Mouse (Mus musculus) 416B (cell line): ENCODE data around the gene Plp2.

Experiments
- DNase-seq: peaks from one replicate; pipeline ENCODE4 v3.0.0; 2011; ENCODE audit warnings: low read depth

Plp2 gene

DNA sequence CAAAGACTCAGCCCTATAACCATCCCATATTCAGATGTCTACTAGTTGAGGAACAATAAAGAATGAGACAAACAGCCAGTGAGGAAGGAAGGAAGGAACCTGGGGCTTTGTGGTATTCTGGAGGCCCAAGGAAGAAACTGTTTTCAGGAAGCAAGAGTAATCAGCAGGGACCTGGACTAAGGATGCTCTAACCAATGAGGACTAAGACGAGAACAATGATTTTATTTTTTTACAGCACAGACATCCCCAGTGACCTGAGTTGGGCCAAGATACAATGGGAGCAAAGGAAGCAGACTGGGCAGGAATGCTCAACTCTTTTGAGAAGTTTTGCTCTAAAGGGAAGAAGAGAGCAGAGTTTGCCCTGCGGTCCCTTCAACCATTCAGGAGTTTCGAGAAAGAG, 8.3 kb downstream of the Plp2 start:
- no peak for DNase-seq

DNA sequence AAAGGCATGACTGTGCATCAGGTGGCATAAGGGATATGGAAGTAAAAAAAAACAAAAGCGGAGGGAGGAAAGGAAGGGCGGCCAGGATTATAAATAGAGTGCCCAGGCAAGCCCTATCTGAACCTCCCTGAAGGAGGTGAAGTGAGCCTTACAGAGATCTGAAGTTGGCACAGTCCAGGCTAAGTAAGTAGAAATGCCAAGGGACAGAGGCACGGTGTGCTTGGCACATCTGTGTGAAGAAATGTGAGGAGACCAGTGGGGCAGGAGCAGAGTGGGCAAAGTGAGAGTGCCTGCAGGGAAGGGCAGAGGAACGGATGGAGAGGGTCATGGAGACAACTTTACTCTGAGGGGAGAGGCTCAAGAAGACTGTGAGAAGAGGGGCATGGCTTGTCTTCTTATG, 10.1 kb downstream of the Plp2 start:
- DNase-seq, result no peak

GRCm38 (mm10) chrX:7658785-7659589, 12.2 kb downstream of the Plp2 start:
- no peak for DNase-seq

GRCm38 (mm10) chrX:7658031-7658784, 13.0 kb downstream of the Plp2 start:
- no peak for DNase-seq

- no peak for DNase-seq
Observed at GRCm38 (mm10) chrX:7657221-7657639, 14.0 kb downstream of the Plp2 start, which contains the start of gene Prickle3. TSS of gene Prickle3 (plus strand) at chrX:7657260.

DNA sequence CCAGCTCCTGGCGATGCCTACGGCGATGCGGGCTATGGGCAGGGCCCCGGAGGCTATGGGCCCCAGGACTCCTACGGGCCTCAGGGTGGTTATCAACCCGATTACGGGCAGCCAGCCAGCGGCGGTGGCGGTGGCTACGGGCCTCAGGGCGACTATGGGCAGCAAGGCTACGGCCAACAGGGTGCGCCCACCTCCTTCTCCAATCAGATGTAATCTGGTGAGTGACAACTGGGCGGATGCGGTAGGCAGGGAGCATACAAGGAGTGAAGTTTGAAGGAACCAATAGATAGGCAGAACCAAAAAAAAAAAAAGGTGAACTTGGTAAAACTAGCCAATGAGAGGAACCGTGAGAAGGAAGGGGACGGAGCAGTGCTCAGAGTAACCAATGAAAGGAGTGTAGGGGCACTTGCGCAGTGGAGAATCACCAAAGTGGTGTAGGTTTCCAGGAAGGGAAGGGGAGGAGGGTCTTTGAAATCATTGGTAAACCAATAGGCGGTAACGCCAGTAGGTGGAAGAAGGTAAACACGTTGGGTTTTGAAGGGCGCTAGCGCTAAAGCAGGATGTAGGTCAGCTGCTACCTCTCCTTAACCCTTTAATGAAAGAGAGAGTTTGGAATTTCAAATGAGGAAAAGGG, 22.4 kb downstream of the Plp2 start:
- peak; percentile 98 for DNase-seq

- peak; percentile 88 for DNase-seq
Observed at GRCm38 (mm10) chrX:7645349-7645748, 25.8 kb downstream of the Plp2 start.

DNA sequence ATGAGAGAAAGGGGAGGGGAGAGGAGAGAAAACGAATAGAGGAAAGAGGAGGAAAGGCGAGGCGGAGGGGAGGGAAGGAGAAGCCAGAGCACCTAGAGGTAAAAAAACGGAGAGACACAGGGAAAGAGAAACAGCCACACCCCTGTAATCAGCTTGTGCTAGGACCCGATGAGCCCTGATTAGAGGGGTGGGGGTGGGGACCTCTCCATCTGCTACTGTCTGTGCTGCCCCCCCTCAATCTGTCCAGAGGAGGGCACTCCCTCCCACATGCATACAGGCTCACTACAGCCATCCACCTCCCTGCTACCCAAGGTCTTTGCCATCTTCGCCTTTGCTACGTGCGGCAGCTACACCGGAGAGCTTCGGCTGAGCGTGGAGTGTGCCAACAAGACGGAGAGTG, 30.4 kb downstream of the Plp2 start:
- no peak for DNase-seq

DNA sequence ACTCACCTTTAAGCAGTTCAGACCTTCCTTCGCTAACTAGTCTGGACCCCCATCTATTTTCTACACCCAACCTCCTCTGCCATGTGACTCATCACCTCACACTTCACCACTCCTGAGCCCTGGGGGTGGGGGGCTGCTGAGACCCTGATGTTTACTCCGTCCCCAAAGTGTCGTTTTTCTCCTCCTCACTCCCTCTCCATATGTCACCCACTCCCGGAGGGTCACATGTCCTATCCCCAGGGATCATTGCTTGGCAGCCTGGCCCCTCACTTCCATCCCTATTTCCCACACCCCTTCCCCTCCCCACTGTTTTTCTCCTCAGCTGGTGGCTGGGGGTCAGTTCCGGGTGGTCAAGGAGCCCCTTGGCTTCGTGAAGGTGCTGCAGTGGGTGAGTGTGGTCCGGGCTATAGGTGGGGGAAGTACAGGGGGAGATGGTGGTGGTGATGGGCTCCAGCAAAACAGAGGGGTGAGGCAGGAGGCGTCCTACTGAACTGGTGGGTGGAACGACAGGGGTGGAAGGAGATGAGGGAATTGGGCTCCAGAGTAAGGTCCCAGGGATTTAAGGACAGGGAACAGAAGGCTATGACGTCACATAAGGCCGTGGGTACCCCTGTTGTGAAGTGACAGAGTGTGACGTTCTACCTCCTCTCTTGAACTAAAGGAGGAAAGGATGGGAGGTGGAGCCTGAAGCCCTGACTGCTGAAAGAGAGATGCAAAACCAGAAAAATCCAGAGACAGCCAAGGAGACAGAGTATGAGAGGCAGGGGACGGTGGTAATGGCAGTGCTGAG, 31.5 kb downstream of the Plp2 start:
- DNase-seq, result no peak

DNA sequence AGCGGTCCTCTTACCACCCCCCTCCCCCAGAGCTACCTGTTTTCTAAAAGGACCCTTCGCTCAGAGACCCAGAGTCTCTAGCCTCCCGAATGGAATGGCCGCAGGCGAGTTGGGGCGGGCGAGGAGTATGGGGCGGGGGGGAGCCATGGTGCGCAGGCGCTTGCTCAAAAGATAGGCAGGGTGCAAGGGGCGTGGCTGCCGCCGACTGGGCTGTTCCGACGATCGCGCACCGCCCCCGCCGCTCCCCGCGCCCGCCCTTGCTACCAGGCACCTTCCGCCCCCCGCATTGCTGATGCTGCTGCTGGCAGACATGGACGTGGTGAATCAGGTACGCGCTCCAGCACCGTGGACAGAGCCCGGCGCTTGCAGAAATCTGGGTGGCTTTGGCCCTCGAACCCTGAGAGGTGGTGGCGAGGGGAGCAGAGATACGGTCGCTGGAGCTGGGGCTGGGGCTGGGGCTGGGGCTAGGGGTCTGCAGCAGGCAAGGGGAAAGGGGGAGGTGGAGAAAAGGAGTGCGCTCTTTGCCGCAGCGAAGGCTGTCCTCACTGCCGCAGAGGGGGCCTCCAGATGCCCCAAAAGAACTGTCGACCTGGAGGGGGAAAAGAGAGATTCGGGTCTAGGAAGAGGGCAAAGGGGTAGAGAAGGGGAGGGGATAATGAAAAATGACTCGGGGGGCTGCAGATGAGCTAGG, 32.6 kb downstream of the Plp2 start, which contains the start of gene Syp:
Gene Syp, plus strand, starts transcription at position 71 of the 691 bp plus-strand sequence.
- DNase-seq, result no peak

DNA sequence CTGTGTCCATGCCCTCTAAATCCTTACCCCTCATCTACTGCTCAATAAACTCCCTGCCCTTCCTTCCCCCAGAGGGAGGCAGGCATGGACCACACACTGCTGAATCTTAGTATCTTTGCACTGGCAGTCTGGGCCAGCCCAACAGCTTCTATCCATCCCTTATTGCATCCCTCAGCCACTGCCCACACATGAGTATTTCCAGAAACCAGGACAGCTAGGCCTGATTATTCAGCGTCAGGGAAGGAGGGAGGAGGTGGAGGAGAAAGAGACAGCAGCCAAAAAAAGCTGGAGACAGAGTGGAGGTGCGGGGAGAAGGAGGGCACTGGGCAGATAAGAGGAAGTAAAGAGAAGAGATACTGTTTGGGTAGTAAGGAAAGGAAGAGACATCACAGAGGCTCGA, 36.1 kb downstream of the Plp2 start:
- no peak for DNase-seq

DNA sequence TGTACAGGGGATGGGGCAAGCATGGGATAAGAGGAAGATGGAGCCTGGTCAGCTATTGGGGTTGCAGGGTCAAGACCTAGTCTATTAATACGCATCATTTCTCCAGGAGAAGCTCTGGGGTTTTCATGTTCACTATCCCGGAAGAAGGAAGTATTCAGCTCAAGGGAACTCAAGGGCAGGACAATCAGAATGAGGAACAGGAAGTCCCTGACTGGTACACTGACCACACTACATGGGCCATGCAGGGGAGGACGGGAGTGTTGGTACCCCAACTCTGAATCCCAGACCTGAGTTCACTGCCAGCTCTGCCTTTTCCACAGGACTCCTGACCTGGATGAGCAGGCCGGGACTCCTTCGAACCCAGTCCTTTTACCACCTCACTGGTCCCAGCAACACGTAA, 38.6 kb downstream of the Plp2 start:
- peak; percentile 6 for DNase-seq
